18 mouse cellular contexts compared by ENCODE assay signal in genomic region chr14:117817196-117817595, GRCm38 (mm10).
"Had no signal": no experiment of that assay in that cellular context is flagged by ENCODE, and none has a peak within 500 bp of the region (broad histone marks: within the 10 kb centered on the region; RNA-seq: fewer than 3 reads in every experiment).

No protein-coding gene starts in this region.

- ATAC-seq: midbrain, embryonic 16.5 days had no signal

- H3K36me3 ChIP-seq: midbrain, embryonic 10.5 days; midbrain, embryonic 12.5 days; neural tube, embryonic 13.5 days; neural tube, embryonic 15.5 days had no signal

- H3K9ac ChIP-seq: lung, embryonic 14.5 days; midbrain, embryonic 12.5 days; neural tube, embryonic 13.5 days; neural tube, embryonic 15.5 days had no signal

- DNase-seq: lung, embryonic 14.5 days; lung, postnatal 10 days; lung, postnatal 4 days; midbrain, embryonic 14.5 days; retina, postnatal 1 day; right cerebral cortex, adult 18-20 months; right cerebral cortex, postnatal 25 days; right cerebral cortex, postnatal 4 days; spleen, adult 18-20 months; thymus, adult 18-20 months; thymus, postnatal 14 days; thymus, postnatal 36 days had no signal

- H3K27ac ChIP-seq: midbrain, embryonic 10.5 days; midbrain, embryonic 12.5 days; neural tube, embryonic 13.5 days; neural tube, embryonic 15.5 days had no signal

- H3K4me2 ChIP-seq: lung, embryonic 14.5 days; midbrain, embryonic 12.5 days; neural tube, embryonic 13.5 days; neural tube, embryonic 15.5 days had no signal

- H3K27me3 ChIP-seq: midbrain, embryonic 12.5 days; neural tube, embryonic 13.5 days; neural tube, embryonic 15.5 days had no signal

- H3K4me3 ChIP-seq: midbrain, embryonic 10.5 days; midbrain, embryonic 12.5 days; myocyte; neural tube, embryonic 13.5 days; neural tube, embryonic 15.5 days had no signal

- H3K9me3 ChIP-seq: midbrain, embryonic 10.5 days; midbrain, embryonic 12.5 days; neural tube, embryonic 13.5 days; neural tube, embryonic 15.5 days had no signal
